Comparison of ENCODE assay signal across 9 mouse cellular contexts in the genomic region with DNA sequence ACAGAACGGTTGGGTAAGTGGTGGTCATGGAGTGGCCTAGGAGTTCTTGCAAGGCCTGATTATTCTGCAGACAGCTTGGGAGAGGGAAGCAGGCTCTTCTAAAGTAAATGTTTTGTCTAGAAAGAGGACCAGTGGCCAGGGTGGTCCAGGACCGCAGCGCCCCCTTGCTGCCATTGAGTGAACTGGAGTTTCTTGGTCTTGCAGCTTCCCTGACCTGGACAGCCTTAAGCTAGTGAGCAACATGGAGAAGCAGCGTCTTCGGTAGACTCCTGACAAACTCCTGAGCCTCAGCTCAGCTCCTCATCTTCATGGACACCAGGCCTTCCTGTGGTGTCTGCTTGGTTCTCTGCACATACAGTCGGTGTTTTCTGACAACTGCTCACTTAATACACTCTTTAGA.
A peak's percentile ranks its signal among the peaks of the same experiment; 100 is the strongest.
DNase-seq lines count a peak whose midpoint lies in the region; TF ChIP-seq lines count a peak whose summit lies in the region.
"Had no signal": no experiment of that assay in that cellular context is flagged by ENCODE, and none has a peak within 500 bp of the region (broad histone marks: within the 10 kb centered on the region; RNA-seq: fewer than 3 reads in every experiment).

No protein-coding gene starts in this region.

- H3K4me3 ChIP-seq in cerebellum, adult 2 months (replicated peaks; ENCODE audit: insufficient read depth, low read depth, low read length) = no peak overlapping the region
- H3K4me3 ChIP-seq: limb, embryonic 13.5 days had no signal

- TF ChIP-seq CTCF in cerebellum, adult 2 months (IDR thresholded peaks at IDR 0.05; ENCODE audit: borderline replicate concordance, insufficient read depth, low read depth, low read length) = 0 out of 2 replicates have a peak, but pooled peaks have one; percentile 16

- TF ChIP-seq POLR2A in cerebellum, adult 2 months (IDR thresholded peaks at IDR 0.05; ENCODE audit: borderline replicate concordance, insufficient read depth, low read length) = no peak

- 69% methylated on average over 6 of the region's 6 CpGs for WGBS in cerebellum, adult 2 months

- H3K27me3 ChIP-seq in cerebellum, adult 2 months (ENCODE audit: control insufficient read depth, insufficient read depth, low read length) = no peaks in the 10 kb centered on the region
- H3K27me3 ChIP-seq: limb, embryonic 13.5 days had no signal

- no peak overlapping the region for H3K27ac ChIP-seq in cerebellum, adult 2 months (ENCODE audit: insufficient read depth, low read length)
- H3K27ac ChIP-seq: limb, embryonic 13.5 days had no signal

- no peaks in the 10 kb centered on the region for H3K4me1 ChIP-seq in cerebellum, adult 2 months (ENCODE audit: control insufficient read depth, insufficient read depth, low read length)
- H3K4me1 ChIP-seq: limb, embryonic 13.5 days had no signal

- no peak for DNase-seq in cerebellum, adult 2 months
- no peak for DNase-seq in cerebellum, adult 9-11 months
- peak; percentile 11 to 53 for DNase-seq in left cerebral cortex, adult 18-20 months (ENCODE audit: low spot score in 2 of 2)
- DNase-seq in left cerebral cortex, adult 11 months (ENCODE audit: low spot score) = no peak
- DNase-seq in adrenal gland, adult 8-10 months = peak; percentile 3
- DNase-seq in kidney, adult 9 months = peak; percentile 50
- peak; percentile 27 to 37 for DNase-seq in lung, postnatal 4 days
- DNase-seq in urinary bladder, postnatal 25 days (ENCODE audit: low spot score) = peak; percentile 9

Comparison
In these comparisons a context has a peak if more than half of its experiments do, and no peak if none do; other contexts are left out.
1. DNase-seq: peak in left cerebral cortex, adult 18-20 months (2 of 2), adrenal gland, adult 8-10 months (single experiment), kidney, adult 9 months (single experiment), lung, postnatal 4 days (2 of 2) and urinary bladder, postnatal 25 days (single experiment); none in cerebellum, adult 2 months (0 of 2), cerebellum, adult 9-11 months (single experiment) and left cerebral cortex, adult 11 months (single experiment).